Mouse (Mus musculus) forebrain, embryonic 10.5 days (tissue): ENCODE measurements around the gene Ddx6. TPM values are rescaled to one million over a fixed set of nuclear protein-coding genes. Genes with fewer than 3 reads are reported as not detected.
A peak's percentile ranks its signal among the peaks of the same experiment; 100 is the strongest.
"Not testable (repeated sequence)": the region's sequence is repeated elsewhere in the genome, so short reads cannot be mapped to it uniquely, and the experiment has no call there.

Source experiments
- DNase-seq: peaks from one replicate; pipeline ENCODE4 v3.0.0-alpha.2; 2017; ENCODE audit warnings: low spot score; ENCODE audit errors: extremely low spot score
- H3K27ac ChIP-seq: fragments of 300-500 bp; sonication (generic); 2 replicates; pipeline ENCODE4 v1.5.1; 2016; ENCODE audit warnings: mild to moderate bottlenecking
- H3K27me3 ChIP-seq: fragments of 300-500 bp; sonication (generic); 2 replicates; pipeline ENCODE4 v1.6.1; 2016; ENCODE audit warnings: mild to moderate bottlenecking; ENCODE audit not compliant: poor library complexity, severe bottlenecking
- H3K36me3 ChIP-seq: fragments of 300-500 bp; sonication (generic); replicated peaks from 2 replicates; pipeline ENCODE4 v1.6.1; 2016; ENCODE audit warnings: mild to moderate bottlenecking, moderate library complexity
- H3K4me1 ChIP-seq: fragments of 300-500 bp; sonication (generic); 2 replicates; pipeline ENCODE4 v1.6.1; 2016
- H3K4me3 ChIP-seq: fragments of 300-500 bp; sonication (generic); 2 replicates; pipeline ENCODE4 v1.5.1; 2016; ENCODE audit warnings: mild to moderate bottlenecking, moderate library complexity
- H3K9me3 ChIP-seq: fragments of 300-500 bp; sonication (generic); 2 replicates; pipeline ENCODE4 v1.6.1; 2016; ENCODE audit warnings: mild to moderate bottlenecking, moderate library complexity
- WGBS: fragments of 180-500 bp; shearing (Covaris S2); methylation state at CpG from one replicate; pipeline ENCODE4 v1.1.7; 2016; 5-methylcytosine and 5-hydroxymethylcytosine counted together
- polyA plus RNA-seq: library from polyadenylated mRNA; unstranded; fragments of >200 nt; fragmentation: Nextera tagmentation; extraction: Ambion mirVana; gene quantifications from 2 replicates; pipeline ENCODE4 v1.2.1, GENCODE M21; 2016

The Ddx6 gene
- polyA plus RNA-seq, 1 experiment from 2014 or later = 21.0 TPM

DNA sequence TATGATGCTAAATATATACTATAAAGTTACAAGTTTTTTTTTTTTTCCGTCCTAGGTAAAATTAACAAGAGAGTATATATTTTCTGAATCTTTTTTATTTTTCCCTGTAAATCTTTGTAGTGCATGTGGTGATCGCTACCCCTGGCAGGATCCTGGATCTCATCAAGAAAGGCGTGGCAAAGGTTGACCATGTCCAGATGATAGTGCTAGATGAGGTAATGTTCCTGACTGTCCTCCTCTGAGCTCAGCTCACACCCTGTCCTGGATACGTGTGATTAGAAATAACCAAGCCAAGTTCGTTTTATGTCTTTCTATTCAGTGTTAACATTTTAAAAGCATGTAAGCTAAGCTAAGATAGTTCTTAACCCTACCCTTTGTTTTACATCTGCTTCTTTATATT, 21.6 kb downstream of the Ddx6 start:
- WGBS = 91% methylated on average over 5 of the region's 5 CpGs

DNA sequence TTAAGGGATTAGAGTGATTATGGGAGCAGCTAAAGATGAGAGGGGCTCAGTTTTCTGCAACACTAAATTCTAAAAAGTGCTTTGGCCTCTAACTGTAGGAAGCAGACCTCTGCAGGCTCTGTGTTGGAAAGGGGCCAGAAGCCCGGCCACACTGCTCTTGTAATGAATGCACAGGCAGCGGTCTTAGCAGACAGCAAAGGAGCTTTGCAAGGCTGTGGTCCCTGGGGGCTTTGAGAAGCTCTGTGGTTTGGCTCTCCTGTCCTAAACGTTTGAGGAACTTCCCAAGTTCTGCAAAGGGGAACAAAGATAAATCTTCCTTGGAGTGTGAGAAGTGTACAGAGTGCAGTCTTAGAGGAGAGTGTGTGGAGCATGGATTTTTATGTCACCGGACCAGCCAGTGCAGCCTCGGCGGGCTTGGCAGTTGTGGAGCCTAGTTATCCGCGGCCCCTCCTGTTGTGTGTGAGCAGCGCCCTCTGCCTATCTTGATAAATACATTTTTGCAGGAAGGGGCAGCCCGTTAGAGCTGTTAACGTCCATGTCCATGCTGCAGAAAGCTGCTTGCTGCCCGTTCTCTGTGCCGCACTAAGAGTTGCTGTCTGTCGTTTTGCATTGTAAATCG, 33.0 kb downstream of the Ddx6 start:
- peaks cover 87% of the 10 kb centered on the region for H3K36me3 ChIP-seq
- H3K4me3 ChIP-seq = no peak overlapping the region
- DNase-seq = peak; percentile 14
- H3K27me3 ChIP-seq = no peaks in the 10 kb centered on the region
- no peaks in the 10 kb centered on the region for H3K4me1 ChIP-seq
- H3K27ac ChIP-seq = no peak overlapping the region
- H3K9me3 ChIP-seq = no peaks in the 10 kb centered on the region; the same call in 1 of the 2 replicates
- WGBS = 95% methylated on average over 15 of the region's 15 CpGs

More for the DNA sequence above, 21.6 kb downstream of the Ddx6 start:
- Histone ChIP-seq H3K27ac (no peak overlapping the region), H3K4me1 (no peaks in the 10 kb centered on the region), H3K36me3 (peaks cover 100% of the 10 kb centered on the region), H3K9me3 (no peaks in the 10 kb centered on the region), H3K4me3 (no peak overlapping the region), H3K27me3 (no peaks in the 10 kb centered on the region)
- no peak for DNase-seq

- peaks cover 77% of the 10 kb centered on the region for H3K36me3 ChIP-seq
- H3K4me3 ChIP-seq, H3K27ac ChIP-seq, H3K27me3 ChIP-seq, H3K9me3 ChIP-seq, H3K4me1 ChIP-seq: not testable (repeated sequence)
- peak; percentile 13 for DNase-seq
- WGBS = 94% methylated on average over 9 of the region's 9 CpGs
These were observed 34.0 kb downstream of the Ddx6 start for GRCm38 (mm10) chr9:44638726-44639125.

- H3K4me1 ChIP-seq, H3K27ac ChIP-seq, H3K4me3 ChIP-seq, H3K27me3 ChIP-seq, H3K9me3 ChIP-seq: not testable (repeated sequence)
- WGBS = 90% methylated on average over 1 of the region's 1 CpGs
- H3K36me3 ChIP-seq = peaks cover 64% of the 10 kb centered on the region
- DNase-seq = peak; percentile 7
These were observed 35.3 kb downstream of the Ddx6 start for GRCm38 (mm10) chr9:44640028-44640427.

GRCm38 (mm10) chr9:44640646-44641357, 36.1 kb downstream of the Ddx6 start:
- WGBS = 92% methylated on average over 3 of the region's 3 CpGs
- DNase-seq = peak; percentile 11
- H3K27ac ChIP-seq = no peak overlapping the region
- H3K4me3 ChIP-seq = no peak overlapping the region
- H3K9me3 ChIP-seq = no peaks in the 10 kb centered on the region; the same call in 1 of the 2 replicates
- H3K36me3 ChIP-seq = peaks cover 56% of the 10 kb centered on the region
- no peaks in the 10 kb centered on the region for H3K27me3 ChIP-seq
- H3K4me1 ChIP-seq = no peaks in the 10 kb centered on the region; the same call in 1 of the 2 replicates

DNA sequence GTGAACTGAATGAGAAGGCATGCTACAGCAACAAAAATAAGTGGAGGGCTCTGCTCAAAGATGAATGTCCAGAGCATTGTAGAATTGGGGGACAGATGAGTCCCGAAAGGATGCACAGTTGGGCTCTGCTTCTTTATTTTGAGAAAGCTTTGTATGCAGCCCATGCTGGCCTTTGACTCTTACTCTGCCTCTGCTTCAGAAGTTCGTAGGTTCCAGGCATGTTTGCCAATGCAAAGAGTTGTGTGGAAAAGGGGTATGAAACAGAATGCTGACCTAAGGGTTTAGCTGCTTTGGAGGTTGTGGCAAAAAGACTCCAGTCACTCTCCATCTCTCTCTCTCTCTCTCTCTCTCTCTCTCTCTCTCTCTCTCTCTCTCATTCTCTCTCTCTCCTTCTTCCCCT, 36.9 kb downstream of the Ddx6 start:
- Histone ChIP-seq H3K4me3 (no peak overlapping the region), H3K27me3 (no peaks in the 10 kb centered on the region), H3K27ac (no peak overlapping the region), H3K4me1 (no peaks in the 10 kb centered on the region; the same call in 1 of the 2 replicates), H3K36me3 (peaks cover 48% of the 10 kb centered on the region), H3K9me3 (no peaks in the 10 kb centered on the region; the same call in 1 of the 2 replicates)
- peak; percentile 13 for DNase-seq
- WGBS = 92% methylated on average over 2 of the region's 2 CpGs

GRCm38 (mm10) chr9:44643103-44643502, 38.4 kb downstream of the Ddx6 start:
- 96% methylated on average over 7 of the region's 7 CpGs for WGBS

DNA sequence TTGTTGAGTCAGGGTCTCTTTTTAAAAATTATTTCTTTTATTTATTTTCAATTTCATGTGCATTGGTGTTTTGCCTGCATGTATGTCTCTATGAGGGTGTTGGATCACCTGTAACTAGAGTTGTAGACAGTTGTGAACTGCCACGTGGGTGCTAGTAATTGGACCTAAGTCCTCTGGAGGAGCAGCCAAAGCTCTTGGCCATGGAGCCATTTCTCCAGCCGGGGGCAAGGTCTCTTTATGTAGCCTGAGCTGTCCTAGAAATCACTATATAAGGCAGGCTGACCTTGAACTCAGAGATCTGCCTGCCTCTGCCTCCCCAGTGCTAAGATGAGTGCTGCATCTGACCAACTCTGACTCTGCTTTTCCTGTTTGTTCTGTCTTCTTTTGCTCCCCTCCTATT, 39.5 kb downstream of the Ddx6 start:
- Histone ChIP-seq H3K4me1 (no peaks in the 10 kb centered on the region; the same call in 1 of the 2 replicates), H3K36me3 (peaks cover 23% of the 10 kb centered on the region), H3K27ac (no peak overlapping the region), H3K4me3 (no peak overlapping the region), H3K27me3 (no peaks in the 10 kb centered on the region), H3K9me3 (no peaks in the 10 kb centered on the region; the same call in 1 of the 2 replicates)
- peak; percentile 6 for DNase-seq
- 80% methylated on average over 2 of the region's 2 CpGs for WGBS

More at GRCm38 (mm10) chr9:44643103-44643502, 38.4 kb downstream of the Ddx6 start:
- Histone ChIP-seq H3K9me3 (no peaks in the 10 kb centered on the region; the same call in 1 of the 2 replicates), H3K27ac (no peak overlapping the region), H3K4me3 (no peak overlapping the region), H3K27me3 (no peaks in the 10 kb centered on the region), H3K4me1 (no peaks in the 10 kb centered on the region; the same call in 1 of the 2 replicates), H3K36me3 (peaks cover 33% of the 10 kb centered on the region)
- DNase-seq = peak; percentile 12

DNA sequence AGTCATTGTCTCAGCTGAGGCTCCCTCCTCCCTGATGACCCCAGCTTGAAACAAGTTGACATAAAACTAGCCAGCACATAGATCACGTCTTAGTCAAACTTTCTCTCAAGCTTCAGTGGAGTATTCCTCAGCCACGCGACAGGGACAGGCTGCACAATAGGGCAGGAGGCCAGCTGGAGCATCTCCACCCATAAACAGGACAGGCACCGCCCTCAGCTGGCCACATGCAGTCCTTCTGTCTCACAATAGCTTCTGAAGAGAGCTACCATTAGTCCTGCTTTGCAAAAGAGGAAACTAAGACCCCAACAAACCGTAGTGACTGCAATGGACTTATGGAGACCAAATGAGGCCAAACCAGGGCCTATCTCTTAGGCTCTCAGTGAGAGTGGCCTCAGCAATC, 40.8 kb downstream of the Ddx6 start:
- Histone ChIP-seq H3K36me3 (peaks cover 10% of the 10 kb centered on the region), H3K4me3 (no peak overlapping the region), H3K27me3 (no peaks in the 10 kb centered on the region), H3K9me3 (no peaks in the 10 kb centered on the region; the same call in 1 of the 2 replicates), H3K4me1 (no peaks in the 10 kb centered on the region; the same call in 1 of the 2 replicates), H3K27ac (no peak overlapping the region)
- peak; percentile 11 for DNase-seq
- whole genome bisulfite sequencing = 82% methylated on average over 5 of the region's 5 CpGs

DNA sequence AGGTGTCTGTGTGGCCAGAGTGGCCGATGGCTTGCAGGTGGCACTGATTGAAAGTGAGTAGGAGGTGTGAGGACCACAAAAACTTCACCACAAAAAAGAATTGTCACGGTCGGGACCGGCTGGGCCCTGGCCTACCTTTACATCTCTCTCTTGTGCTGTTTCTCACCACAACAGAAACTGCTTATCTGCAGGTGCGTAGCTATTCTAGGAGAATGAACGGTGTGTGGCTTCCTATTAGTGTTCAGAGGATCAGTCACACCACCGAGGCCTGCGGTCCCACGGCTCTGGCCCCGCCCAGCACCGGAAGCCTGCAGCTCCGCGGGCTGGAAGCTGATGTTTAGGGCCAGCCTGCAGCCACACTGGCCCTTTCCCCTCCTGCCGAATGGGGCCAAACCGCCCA, 41.2 kb downstream of the Ddx6 start:
- Histone ChIP-seq H3K4me3 (no peak overlapping the region), H3K27me3 (no peaks in the 10 kb centered on the region), H3K9me3 (no peaks in the 10 kb centered on the region; the same call in 1 of the 2 replicates), H3K27ac (no peak overlapping the region), H3K36me3 (peaks cover 5% of the 10 kb centered on the region), H3K4me1 (no peaks in the 10 kb centered on the region; the same call in 1 of the 2 replicates)
- WGBS = 74% methylated on average over 15 of the region's 15 CpGs
- DNase-seq = peak; percentile 13

- Histone ChIP-seq H3K27me3 (no peaks in the 10 kb centered on the region), H3K27ac (no peak overlapping the region), H3K4me1 (no peaks in the 10 kb centered on the region; the same call in 1 of the 2 replicates), H3K36me3 (peaks cover 3% of the 10 kb centered on the region; the same call in 1 of the 2 replicates), H3K4me3 (no peak overlapping the region), H3K9me3 (no peaks in the 10 kb centered on the region; the same call in 1 of the 2 replicates)
- no peak for DNase-seq
- WGBS = 90% methylated on average over 6 of the region's 6 CpGs
These were observed 41.7 kb downstream of the Ddx6 start for GRCm38 (mm10) chr9:44646366-44646765.

GRCm38 (mm10) chr9:44647026-44647425, 42.3 kb downstream of the Ddx6 start:
- Histone ChIP-seq H3K27ac (no peak overlapping the region), H3K9me3 (no peaks in the 10 kb centered on the region; the same call in 1 of the 2 replicates), H3K27me3 (no peaks in the 10 kb centered on the region), H3K36me3 (no peaks in the 10 kb centered on the region; the same call in 1 of the 2 replicates), H3K4me1 (no peaks in the 10 kb centered on the region; the same call in 1 of the 2 replicates), H3K4me3 (no peak overlapping the region)
- DNase-seq = peak; percentile 6
- WGBS = 93% methylated on average over 8 of the region's 8 CpGs

GRCm38 (mm10) chr9:44647656-44648055, 43.0 kb downstream of the Ddx6 start:
- Histone ChIP-seq H3K27ac (no peak overlapping the region), H3K9me3 (no peaks in the 10 kb centered on the region), H3K27me3 (no peaks in the 10 kb centered on the region), H3K4me3 (no peak overlapping the region), H3K36me3 (no peaks in the 10 kb centered on the region), H3K4me1 (no peaks in the 10 kb centered on the region; the same call in 1 of the 2 replicates)
- WGBS = 88% methylated on average over 4 of the region's 4 CpGs
- peak; percentile 3 for DNase-seq
